Mouse (Mus musculus): ENCODE measurements around the gene Ccdc152.
A peak's percentile ranks its signal among the peaks of the same experiment; 100 is the strongest.
"Not testable (repeated sequence)": the region's sequence is repeated elsewhere in the genome, so short reads cannot be mapped to it uniquely, and the experiment has no call there.

Ccdc152 gene

DNA sequence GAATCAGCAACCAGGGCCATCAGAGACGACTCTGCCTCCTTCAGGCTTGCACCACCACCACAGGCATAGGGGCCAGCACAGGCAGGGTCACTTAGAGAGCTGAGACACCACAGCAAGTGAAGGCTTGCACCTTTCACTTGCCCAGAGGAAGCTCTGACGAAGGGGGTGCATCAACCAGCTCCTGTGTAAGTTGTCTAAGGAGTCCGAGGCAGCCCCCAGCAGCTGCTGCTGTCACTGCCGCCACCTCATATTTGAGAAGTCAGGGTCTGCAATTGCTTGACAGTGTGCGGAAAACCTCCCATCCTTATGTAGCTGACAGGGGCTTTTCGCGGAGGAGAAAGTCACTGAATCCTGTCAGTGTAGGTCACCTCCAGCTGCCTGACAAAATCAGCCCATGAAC is 24.1 kb downstream of the Ccdc152 start:
- no peak for DNase-seq (ENCODE audit: low read depth, low spot score)

DNA sequence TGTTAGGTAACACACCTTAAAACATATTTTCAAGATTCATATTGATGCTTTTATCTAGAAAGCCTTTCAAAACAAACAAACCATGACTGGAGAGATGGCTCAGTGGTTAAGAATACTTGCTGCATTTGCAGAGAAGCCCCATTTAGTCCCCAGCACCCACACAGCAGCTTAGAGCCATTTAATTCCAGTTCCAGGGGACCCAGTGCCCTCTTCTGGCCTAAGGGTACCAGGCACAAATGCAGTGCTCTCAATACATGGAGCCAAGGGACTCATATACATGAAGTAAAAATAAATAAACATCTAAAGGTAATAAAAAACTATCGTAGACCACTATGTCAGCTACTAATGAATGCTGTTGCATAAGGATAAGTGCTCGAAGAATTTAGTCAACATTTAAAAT is 25.9 kb downstream of the Ccdc152 start:
- DNase-seq (ENCODE audit: low read depth, low spot score), result no peak

DNA sequence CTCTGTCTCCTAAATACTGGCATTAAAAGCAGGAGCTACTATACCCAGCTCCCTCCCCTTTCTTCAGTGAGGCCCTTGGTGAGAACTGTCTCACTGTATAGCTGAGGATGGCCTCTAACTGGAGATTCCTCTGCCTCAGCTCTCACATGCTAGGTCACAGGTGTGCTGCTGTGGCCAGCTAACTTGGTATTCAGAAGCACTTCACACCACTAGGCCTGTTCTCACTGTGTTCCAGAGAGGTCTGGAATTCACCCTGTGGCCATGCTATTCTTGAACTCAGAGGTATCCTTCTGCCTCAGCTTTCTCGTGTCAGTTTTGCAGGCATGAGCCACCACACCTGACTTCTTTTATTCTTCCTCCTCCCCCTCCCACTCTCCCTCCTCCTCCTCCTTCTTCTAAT is 30.1 kb downstream of the Ccdc152 start:
- DNase-seq (ENCODE audit: low read depth, low spot score), result no peak

DNA sequence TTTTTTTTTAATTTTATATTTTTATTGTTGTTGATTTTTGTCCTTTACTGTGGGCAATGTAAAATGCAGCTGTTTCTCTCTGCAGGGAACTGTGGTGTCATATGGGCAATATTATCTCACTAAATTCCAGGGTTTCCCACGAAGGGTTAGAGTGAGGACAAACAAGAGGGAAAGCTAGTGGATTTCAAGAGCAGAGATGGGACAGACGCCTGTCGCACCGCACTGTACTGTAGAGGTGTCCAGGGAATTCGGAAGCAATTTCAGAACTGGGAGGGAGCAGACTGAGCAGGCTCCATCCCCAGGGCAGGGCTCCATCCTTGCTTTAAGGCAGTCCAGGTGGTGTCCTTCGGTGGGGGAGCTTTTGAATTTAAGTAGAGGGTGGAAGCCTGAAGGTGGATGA is 32.1 kb downstream of the Ccdc152 start:
- no peak for DNase-seq (ENCODE audit: low read depth, low spot score)

DNA sequence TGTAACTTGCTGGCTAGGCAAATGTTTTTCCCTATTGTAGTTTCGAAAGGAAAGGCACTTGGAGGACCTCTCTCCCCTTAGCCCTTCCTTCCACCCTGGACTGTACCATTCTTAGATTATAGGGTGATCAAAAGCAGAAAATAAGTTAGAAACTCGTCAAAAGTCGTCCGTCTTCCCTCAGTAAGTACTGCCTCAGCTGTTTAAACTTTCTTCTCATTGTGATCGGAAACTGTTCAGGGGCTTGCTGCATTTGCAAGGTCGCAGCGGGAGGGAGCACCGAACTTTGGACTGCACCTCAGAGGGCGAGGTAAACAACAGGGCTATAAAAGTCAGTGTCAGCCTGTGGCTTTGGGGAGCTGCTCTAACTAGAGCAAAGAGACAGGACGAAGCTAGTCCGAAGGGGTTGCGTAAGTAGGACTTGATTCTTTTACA is 32.7 kb downstream of the Ccdc152 start:
- DNase-seq (ENCODE audit: low read depth, low spot score), result peak; percentile 2

DNA sequence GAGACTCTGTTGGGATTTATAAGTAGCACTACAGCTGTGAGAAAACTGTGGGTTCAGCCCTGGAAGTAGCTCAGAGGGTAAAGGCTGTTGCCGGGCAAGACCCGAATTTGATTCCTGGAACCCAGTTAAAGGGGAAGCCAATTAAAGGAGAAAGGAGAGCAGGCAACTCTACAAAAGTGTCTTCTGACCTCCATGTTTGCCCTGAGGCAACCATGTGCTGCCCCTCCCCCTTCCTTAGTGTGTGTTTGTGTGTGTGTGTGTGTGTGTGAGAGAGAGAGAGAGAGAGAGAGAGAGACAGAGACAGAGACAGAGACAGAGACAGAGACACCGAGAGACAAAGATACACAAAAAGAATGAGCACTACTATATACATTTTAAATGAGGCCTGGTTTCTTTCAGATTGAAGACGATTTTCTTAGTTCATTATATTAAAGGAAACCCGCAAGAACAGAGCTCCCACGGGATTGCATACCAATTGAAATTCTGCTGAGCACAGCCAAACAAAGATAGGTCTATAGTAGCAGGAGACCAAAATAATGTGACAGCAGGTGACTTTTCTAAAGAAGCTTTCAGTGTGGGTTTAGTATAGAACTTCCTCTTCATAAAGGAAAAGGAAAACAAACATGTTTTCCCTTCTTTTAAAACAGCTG is 33.2 kb downstream of the Ccdc152 start:
- no peak for DNase-seq (ENCODE audit: low read depth, low spot score)

DNA sequence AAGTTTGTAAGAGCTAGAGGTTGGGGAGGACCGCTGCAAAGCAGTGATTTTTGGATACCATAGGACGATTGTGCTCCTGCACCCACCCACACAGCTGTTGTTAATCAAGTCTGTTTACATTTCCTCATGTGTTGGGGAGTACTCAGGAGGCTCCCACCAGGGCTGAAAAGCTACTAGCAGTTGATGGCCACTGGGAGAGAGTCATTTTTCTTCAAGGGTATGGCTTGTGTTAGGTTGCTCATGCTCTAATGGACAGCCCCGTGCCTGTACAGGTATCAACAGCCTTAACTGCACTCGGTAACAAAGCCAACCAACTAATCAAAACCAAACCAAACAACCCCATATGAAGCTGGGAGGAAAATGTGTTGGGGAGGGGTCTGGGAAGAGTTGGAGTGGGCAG is 33.8 kb downstream of the Ccdc152 start:
- no peak for DNase-seq (ENCODE audit: low read depth, low spot score)

DNA sequence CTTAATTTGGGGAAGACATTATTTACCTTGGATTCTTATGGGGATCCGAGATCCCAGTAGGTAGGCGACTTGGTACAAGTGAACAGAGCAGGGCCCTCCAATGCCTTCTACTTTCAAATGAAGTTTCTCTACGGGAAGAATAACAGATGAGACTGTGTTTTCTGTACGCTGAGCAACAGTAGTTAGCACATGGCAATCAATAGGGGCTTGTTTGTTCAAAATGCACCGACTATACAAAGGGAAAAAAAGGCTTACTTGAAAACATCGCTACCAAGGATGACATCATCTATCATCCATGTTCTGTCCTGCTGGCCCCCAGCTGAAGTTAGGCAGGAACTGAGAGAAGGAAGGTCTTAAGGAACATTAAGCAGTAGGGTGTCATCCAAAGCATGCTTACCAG is 35.1 kb downstream of the Ccdc152 start, which contains the start of gene Selenop:
Gene Selenop, plus strand, starts transcription at position 301 of the 400 bp plus-strand sequence.
- DNase-seq (ENCODE audit: low read depth, low spot score), result no peak

DNA sequence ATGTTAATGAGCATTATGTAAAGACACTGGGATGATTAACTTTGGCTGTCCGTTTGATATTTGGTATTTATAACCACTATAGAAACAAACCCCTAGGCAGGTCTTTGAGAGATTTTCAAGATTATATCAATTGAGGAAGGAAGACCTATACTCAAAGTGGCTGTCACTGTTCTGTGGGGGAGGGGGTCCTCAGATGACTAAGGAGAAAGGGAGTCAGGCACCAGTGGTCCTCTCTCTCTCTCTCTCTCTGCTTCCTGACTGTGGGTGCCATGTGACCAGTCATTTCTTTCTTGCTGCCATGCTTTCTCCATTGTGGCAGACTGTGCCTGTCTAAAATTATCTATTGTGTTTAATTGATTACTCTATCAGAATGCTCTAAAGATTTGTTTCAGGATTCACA is 38.5 kb downstream of the Ccdc152 start:
- DNase-seq (ENCODE audit: low read depth, low spot score), result no peak

DNA sequence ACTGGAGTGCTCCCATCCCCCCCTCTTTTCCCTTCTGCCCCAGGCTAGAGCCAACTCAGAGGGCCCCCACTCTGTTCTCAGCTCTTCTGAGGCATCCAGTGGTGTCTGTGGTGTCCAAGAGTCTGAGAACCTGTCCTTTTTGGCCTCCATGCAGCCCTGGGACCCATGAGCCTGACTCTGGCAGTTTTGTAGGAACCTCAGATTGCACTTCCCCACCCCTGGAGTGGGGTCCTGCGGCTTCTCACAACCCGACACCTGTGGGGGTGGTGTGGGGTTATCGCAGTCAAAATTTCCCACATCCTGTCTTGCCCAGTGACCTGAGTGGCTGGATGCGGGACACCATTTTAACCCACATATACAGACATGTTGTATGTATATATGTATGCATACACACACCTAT is 39.0 kb downstream of the Ccdc152 start:
- no peak for DNase-seq (ENCODE audit: low read depth, low spot score)

DNA sequence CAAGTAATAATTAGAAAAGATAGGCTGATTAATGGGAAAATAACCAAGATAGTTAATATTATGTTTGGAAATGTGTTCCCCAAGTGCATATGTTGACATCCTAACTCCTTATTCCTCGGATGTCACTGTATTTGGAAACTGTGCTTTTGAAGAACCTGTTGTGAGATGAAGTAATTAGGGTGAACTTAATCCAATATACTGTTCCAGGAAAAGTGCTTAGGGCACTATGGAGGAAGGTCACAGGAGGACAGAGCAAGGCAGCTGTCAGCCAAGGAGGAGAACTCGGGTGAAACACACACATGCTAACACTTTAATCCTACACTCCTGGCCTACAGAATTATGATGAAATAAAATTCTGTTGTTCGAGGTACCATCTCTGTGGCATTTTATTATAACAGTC is 40.4 kb downstream of the Ccdc152 start:
- no peak for DNase-seq (ENCODE audit: low read depth, low spot score)

DNA sequence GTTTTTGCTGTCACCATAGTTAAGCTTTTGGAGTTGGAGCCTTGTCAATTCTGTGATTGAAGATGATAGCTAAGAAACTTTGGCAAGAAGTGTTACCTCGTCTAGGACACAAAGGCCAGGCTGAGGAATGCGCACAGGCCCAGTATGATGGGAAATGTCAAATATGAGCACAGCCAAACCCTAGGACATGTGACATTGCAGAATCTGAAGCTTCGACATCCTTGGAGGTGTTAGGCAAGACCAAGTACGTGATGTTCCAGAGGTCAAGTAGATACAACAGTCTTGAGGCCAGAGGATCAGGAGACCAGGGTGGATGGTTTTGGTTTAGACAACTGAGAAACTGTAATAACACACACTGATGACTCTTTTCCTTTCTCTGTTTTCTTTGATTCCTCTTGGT is 43.0 kb downstream of the Ccdc152 start:
- DNase-seq (ENCODE audit: low read depth, low spot score), result no peak

DNA sequence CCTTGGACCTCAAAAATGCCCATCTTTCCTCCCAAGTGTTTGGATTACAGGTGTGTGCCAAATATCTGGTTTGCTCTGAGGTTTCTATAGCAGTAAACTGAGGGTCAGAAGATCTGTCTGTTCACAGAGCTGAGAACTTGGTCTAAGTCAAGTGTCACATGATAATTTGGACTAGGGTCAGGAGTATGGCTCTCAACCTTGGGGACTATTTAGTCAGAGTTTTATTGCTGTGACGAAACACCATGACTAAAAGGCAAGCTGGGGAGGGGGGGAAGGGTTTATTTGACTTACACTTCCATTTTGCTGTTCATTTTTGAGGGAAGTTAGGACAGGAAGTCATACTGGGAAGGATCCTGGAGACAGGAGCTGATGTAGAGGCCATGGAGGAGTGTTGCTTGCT is 44.3 kb downstream of the Ccdc152 start:
- no peak for DNase-seq (ENCODE audit: low read depth, low spot score)

DNA sequence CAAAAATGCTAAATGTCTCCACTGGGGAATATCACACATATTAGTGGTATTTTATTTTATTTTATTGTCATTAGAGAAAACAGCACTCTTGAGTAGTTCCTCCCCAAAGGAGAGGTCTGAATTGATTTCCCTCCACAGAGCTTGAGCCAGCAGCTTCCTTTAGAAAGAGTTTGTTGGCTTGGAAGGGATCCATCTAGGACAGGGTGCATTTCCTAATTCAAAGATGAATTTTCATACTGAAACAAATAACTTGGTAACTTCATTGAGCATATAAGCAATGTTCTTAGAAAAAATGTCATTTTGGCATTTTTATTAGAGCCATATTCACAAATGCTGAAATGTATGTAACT is 51.6 kb downstream of the Ccdc152 start:
- no peak for DNase-seq (ENCODE audit: low read depth, low spot score)

DNA sequence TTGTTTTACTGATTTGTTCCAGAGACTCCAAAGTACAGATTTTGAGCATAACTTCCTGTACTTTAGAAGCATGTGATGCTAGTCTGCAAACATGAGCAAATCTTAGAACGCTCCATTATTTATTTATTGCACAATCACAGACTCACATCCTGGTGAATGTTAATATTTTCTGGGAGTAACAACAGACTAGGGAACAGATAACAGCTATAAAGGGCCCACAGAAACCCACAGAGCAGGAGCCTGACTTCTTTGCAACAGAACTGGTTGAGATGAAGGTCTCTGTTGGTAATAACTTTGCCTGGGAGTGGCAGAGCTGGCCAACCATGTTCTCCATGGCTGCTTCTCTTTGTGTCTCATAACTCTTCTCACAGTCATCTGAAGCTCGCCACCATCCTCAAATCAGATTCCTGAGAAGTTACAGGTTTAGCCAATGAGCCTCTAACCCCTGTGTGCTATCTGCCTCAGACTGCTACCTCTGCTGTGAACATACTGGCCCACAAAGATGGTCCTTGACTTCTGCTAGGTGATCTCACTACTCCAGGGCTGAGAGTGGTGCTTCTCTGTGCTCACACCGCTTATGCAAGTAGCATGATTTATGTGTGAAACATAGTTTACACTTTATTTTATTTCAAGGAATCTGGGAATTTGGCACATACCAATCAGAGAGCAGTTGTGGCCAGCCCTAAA is 52.2 kb downstream of the Ccdc152 start:
- no peak for DNase-seq (ENCODE audit: low read depth, low spot score)

DNA sequence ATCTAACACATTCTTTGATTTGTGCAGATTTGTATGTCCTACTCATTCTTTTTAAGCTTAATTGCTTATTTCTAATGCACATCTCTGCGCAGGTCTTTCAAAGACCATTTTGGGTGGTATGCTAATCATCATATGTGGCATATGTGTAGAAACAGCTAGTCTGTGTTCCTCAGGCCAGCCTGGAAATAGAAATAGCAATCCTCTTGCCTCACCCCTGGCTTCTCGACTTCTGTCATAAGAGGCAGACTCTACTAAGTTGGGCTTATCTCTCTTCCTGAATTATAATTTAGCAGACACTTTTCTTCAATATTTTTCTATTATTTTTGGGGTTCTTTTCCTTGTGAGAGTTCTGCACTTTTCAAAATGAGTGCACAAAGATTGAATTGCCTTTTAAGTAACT is 52.7 kb downstream of the Ccdc152 start:
- no peak for DNase-seq (ENCODE audit: low read depth, low spot score)

DNA sequence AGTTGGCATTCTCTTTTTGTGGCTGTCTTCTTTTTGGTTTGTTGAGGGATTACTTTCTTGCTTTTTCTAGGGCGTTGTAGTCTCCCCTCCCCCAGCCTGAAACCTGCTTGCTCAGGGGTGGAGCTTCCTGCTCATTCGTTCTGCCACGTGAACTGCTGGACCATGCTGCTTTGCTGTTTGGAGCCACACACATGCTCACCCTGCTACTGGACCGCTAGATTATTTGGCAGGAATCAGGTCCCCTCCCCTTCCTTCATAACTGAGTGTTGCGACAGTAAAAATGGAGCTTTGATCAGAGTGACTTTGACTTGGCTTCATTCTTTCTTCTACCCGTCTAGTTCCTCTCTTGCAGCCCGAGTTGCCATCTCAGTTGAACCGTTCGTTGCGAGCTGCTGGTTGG is 58.3 kb downstream of the Ccdc152 start:
- not testable (repeated sequence) for DNase-seq (ENCODE audit: low read depth, low spot score)

DNA sequence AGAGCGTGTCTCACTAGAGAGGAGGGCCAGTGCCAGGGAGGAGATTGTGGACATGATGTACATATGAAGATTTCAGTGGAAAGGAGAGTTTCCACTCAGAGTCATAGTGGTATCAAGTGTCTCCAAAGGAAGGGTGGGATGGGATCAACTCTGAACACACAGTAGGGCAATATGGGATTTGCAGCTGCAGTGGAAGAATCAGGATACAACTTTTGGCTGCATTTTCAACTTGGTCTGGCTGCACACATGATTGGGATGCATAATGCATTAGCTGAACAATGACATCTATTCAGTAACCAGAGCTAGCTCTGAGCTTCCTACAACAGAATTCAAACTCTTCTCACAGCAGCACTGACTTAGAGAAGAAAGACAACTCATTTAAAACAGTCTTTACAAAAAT is 65.4 kb downstream of the Ccdc152 start:
- DNase-seq (ENCODE audit: low read depth, low spot score), result no peak

DNA sequence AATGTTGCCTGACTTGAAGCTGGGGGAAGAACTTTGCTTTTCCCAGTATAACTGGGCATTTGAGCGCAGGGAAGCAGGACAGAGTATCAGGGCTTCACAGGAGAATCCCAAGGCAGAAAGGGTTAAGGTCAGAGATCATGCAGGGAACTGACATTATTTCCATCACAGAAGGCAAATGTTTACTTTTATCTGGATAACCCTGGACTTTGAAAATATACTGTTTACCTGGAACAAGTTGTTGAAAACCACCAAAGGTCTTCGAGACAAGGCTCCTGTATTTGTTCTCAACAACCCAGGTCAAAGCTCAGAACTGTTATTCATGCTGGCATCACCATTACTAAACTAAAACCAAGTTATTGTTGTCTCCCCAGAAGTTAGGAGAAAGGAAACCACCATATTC is 67.0 kb downstream of the Ccdc152 start:
- no peak for DNase-seq (ENCODE audit: low read depth, low spot score)

DNA sequence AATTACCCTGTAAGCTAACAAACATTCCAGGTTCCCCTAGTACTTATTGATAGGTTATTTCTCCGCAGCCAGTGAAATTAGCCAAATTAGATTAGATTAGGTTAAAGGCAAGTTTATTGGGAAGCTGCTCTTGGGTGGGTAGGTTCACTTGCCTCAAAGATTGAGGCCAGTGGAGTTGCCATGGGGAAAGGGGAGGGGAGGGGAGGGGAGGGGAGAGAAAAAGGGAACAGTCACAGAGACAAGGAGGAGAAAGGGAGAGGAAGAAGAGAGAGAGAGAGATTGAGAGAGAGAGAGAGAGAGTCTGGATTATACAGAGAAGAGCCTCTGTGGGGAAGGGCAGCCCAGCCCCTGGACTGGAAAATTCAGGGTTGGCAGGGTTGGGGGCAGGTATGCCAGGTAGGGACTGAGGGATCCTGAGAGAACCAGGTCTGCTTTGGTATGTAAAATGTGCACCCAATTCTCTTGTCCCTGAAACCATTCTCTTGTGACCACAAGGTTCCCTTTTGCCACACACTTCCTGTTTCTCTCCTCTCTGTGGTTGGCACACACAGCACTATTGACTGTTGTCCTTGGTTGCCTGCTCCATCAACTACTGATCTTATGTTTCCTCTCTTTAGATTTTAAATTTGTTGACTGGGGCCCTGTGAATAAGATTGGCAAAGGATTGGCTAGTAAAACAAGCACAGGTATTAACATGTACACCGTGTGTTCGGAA is 69.3 kb downstream of the Ccdc152 start:
- DNase-seq (ENCODE audit: low read depth, low spot score), result no peak

DNA sequence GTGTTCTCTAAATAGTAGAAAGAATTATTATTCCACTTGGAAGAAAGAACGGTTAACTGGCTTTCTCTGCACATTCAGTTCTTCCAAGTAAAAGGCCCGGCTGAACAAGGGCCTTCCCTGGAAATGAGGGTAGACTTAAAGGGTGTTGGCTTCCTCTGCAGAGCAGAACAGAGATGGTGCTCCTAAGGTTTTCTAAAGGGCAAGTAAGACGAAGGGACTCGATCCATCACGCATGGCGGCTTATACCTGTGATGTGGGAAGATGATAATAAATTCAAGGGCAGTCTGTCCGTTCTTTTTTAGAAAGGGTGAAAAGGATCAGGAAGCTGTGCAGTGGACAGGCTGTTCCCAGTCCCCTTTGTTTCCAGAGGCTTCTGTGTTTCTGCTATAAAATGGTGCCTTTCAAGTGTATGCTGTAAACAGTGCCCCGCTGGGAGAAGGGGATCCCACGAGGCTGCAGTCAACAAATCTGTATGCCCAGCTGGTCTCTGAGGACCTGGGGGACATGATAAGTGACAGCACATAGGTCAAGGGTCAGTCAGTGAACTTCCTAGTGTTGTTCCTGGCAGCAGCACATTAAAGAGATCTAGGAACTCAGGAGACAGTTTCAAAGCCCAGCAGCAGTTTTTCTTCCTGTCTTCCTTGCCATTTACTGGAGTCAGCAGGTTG is 71.0 kb downstream of the Ccdc152 start:
- no peak for DNase-seq (ENCODE audit: low read depth, low spot score)

DNA sequence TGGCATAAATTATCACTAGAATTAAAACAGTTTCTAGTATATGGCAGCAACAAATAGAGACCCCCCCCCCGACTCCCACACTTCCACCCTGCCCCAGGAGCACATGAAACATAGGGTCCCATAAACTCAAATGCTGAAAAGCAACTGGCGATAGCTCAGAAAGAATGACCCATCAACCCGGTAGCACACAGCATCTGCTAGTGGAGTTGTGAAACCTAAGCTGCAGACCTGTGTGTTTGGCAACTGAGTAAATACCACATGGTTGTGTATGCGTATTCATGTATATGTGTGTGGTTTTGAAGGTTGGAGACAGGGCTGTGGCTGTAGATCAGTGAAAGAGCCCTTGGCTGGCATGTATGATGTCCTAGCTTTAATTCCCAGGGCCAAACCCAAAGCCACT is 72.3 kb downstream of the Ccdc152 start:
- DNase-seq (ENCODE audit: low read depth, low spot score), result no peak

All from c-Kit-negative CD71-positive TER-119-positive erythroid progenitor cells, embryonic 14.5 days (primary cell).